Mouse (Mus musculus) limb, embryonic 14.5 days (tissue): Measurements from ENCODE around the gene Fut11. TPM values are rescaled to one million over a fixed set of nuclear protein-coding genes. Genes with fewer than 3 reads are reported as not detected.
A peak's percentile ranks its signal among the peaks of the same experiment; 100 is the strongest.

Experiments used
- ATAC-seq: fragments of 200-750 bp; cut with Nextera tagmentation; 2 replicates; pipeline ENCODE4 v1.8.0; 2017; ENCODE audit warnings: low read depth, moderate number of reproducible peaks, moderate TSS enrichment; ENCODE audit not compliant: low FRiP score
- DNase-seq: peaks from one replicate; pipeline ENCODE4 v3.0.0-alpha.2; 2015; ENCODE audit warnings: low spot score
- H3K27ac ChIP-seq: fragments of 300-500 bp; sonication (generic); replicated peaks from 2 replicates; pipeline ENCODE4 v1.5.1; 2014; ENCODE audit warnings: low read depth, mild to moderate bottlenecking, low read length, moderate library complexity, mixed read lengths
- H3K27me3 ChIP-seq: fragments of 300-500 bp; sonication (generic); 2 replicates; pipeline ENCODE4 v1.6.1; 2014; ENCODE audit warnings: low read length, mixed read lengths; ENCODE audit not compliant: control insufficient read depth, insufficient read depth
- H3K36me3 ChIP-seq: fragments of 300-500 bp; sonication (generic); 2 replicates; pipeline ENCODE4 v1.6.1; 2014; ENCODE audit warnings: mild to moderate bottlenecking, low read length, moderate library complexity, mixed read lengths; ENCODE audit not compliant: control insufficient read depth, insufficient read depth
- H3K4me1 ChIP-seq: fragments of 300-500 bp; sonication (generic); 2 replicates; pipeline ENCODE4 v1.6.1; 2014; ENCODE audit warnings: antibody characterized with exemption, low read length, mixed read lengths; ENCODE audit not compliant: control insufficient read depth, insufficient read depth
- H3K4me2 ChIP-seq: fragments of 300-500 bp; sonication (generic); replicated peaks from 2 replicates; pipeline ENCODE4 v1.6.1; 2014; ENCODE audit warnings: low read depth, mild to moderate bottlenecking, low read length, moderate library complexity; ENCODE audit not compliant: severe bottlenecking
- H3K4me3 ChIP-seq: fragments of 300-500 bp; sonication (generic); replicated peaks from 2 replicates; pipeline ENCODE4 v1.5.1; 2014; ENCODE audit warnings: low read length
- H3K9ac ChIP-seq: fragments of 300-500 bp; sonication (generic); 2 replicates; pipeline ENCODE4 v1.6.1; 2014; ENCODE audit warnings: mild to moderate bottlenecking, low read depth, low read length, moderate library complexity; ENCODE audit not compliant: severe bottlenecking
- H3K9me3 ChIP-seq: fragments of 300-500 bp; sonication (generic); 2 replicates; pipeline ENCODE4 v1.6.1; 2016; ENCODE audit warnings: low read length; ENCODE audit not compliant: control insufficient read depth
- POLR2A ChIP-seq: fragments of 200-500 bp; IDR thresholded peaks from 2 replicates; pipeline ENCODE4 v1.8.0; 2012; ENCODE audit warnings: inconsistent platforms, mild to moderate bottlenecking, moderate library complexity, borderline replicate concordance; ENCODE audit not compliant: insufficient read depth, insufficient read length; ENCODE audit errors: extremely low read depth
- WGBS: fragments of 180-500 bp; shearing (Covaris S2); extraction: QIAGEN DNeasy Blood & Tissue Kit; methylation state at CpG from one replicate; pipeline ENCODE4 v1.1.7; 2014; 5-methylcytosine and 5-hydroxymethylcytosine counted together
- polyA plus RNA-seq, 2 experiments: library from polyadenylated mRNA; depleted of rRNA in 1 of 2; stranded (reverse) in 1 of 2; unstranded in 1 of 2; fragments of >200 nt; fragmentation: Nextera tagmentation in 1 of 2; extraction: Ambion mirVana in 1 of 2; gene quantifications; 2 replicates each; pipeline versions ENCODE4 v1.2.1 to v1.2.3; 2012 to 2014

Gene Fut11
- polyA plus RNA-seq, 2 experiments = 22.6 to 26.9 TPM

DNA sequence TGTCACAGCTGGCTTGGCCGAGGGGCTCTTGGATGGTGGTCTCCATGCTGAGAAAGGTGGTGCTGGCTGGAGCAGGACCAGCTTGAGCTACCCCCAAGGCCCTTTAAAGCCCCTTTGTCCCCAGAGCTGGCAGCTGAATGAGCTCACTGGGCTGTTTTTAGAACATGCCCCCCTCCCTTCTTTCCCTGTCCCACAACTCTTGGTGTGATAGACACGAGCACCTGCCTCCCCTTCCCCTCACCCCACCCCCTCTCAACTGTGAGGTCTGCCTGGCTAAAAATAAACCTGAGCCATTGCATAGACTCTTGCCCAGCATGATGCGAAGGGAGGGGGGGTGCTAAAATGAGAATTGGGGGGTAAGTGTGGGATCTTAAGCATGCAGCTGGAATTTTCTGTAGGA is 30.3 kb upstream of the Fut11 start:
- peak; percentile 61 for DNase-seq
- H3K9ac ChIP-seq = peak overlapping the region; percentile 37
- no peaks in the 10 kb centered on the region for H3K27me3 ChIP-seq
- H3K36me3 ChIP-seq = no peaks in the 10 kb centered on the region
- H3K4me3 ChIP-seq = peak overlapping the region; percentile 15; the same call in 1 of the 2 replicates
- ATAC-seq = peak; percentile 65
- peak overlapping the region; percentile 17; the same call in 1 of the 2 replicates for H3K4me2 ChIP-seq
- no peaks in the 10 kb centered on the region for H3K9me3 ChIP-seq
- WGBS = 39% methylated on average over 3 of the region's 3 CpGs
- no peak for TF ChIP-seq POLR2A
- H3K4me1 ChIP-seq = peaks cover 26% of the 10 kb centered on the region
- H3K27ac ChIP-seq = peak overlapping the region; percentile 69

GRCm38 (mm10) chr14:20667469-20667868 is 27.3 kb upstream of the Fut11 start:
- WGBS = 82% methylated on average over 1 of the region's 1 CpGs
- Histone ChIP-seq H3K9ac (no peak overlapping the region), H3K4me3 (no peak overlapping the region), H3K27me3 (no peaks in the 10 kb centered on the region), H3K4me2 (no peak overlapping the region), H3K9me3 (no peaks in the 10 kb centered on the region), H3K36me3 (no peaks in the 10 kb centered on the region), H3K4me1 (peaks cover 14% of the 10 kb centered on the region), H3K27ac (no peak overlapping the region)
- ATAC-seq (no peak), DNase-seq (no peak)
- no peak for TF ChIP-seq POLR2A

DNA sequence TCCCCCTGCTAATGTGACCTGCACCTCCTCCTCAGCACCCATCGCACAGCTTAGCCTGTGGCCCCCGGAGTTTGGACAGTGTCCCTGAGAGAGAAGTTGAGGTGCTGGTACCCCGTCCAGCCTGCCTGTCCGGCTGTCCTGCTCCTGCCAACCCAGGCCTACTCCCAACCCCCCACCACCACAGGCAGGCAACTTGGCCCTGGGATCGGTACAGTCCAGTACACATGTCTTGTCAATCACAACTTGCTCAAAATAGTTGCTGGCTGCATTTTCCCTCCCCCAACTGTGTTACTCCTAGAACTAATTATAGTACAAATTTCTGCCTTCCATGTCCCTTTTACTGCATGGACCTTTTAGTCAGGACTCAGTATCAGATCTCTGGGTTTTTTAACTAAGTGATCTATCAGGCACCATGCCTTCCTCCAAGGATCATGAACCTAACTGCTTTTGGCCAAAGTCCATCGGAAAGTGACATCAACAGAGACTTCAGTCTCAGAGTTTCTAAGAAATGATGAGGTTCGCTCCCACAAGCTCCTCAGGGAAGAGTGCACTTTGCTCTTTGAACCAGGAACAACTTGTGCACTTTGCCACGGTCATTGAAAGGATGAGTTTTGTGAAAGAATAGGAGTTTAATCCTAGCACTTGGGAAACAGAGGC is 26.5 kb upstream of the Fut11 start, which contains the start of gene Synpo2l:
Gene Synpo2l, minus strand, starts transcription at position 201 of the 657 bp plus-strand sequence.
- no peak within 1 kb of the TSS for H3K27ac ChIP-seq
- no peak within 1 kb of the TSS for H3K4me3 ChIP-seq
- no peaks in the 10 kb centered on the region for H3K9me3 ChIP-seq
- H3K4me2 ChIP-seq = no peak within 1 kb of the TSS
- H3K9ac ChIP-seq = no peak within 1 kb of the TSS
- H3K27me3 ChIP-seq = no peaks in the 10 kb centered on the region
- TF ChIP-seq POLR2A = no peak
- peaks cover 14% of the 10 kb centered on the region for H3K4me1 ChIP-seq
- WGBS = 83% methylated on average over 8 of the region's 8 CpGs
- DNase-seq (no peak), ATAC-seq (no peak)
- H3K36me3 ChIP-seq = no peaks in the 10 kb centered on the region

- H3K9me3 ChIP-seq = no peaks in the 10 kb centered on the region
- WGBS = 91% methylated on average over 2 of the region's 2 CpGs
- DNase-seq = no peak
- peaks cover 24% of the 10 kb centered on the region for H3K36me3 ChIP-seq
- H3K27me3 ChIP-seq = no peaks in the 10 kb centered on the region
- 0 out of 2 replicates have a peak overlapping the region, but pooled peaks have one; percentile 3 for H3K4me3 ChIP-seq
- H3K4me2 ChIP-seq = peak overlapping the region; percentile 86; the same call in 1 of the 2 replicates
- peaks cover 12% of the 10 kb centered on the region for H3K4me1 ChIP-seq
- ATAC-seq = no peak
- H3K9ac ChIP-seq = no peak overlapping the region
- H3K27ac ChIP-seq = no peak overlapping the region
- TF ChIP-seq POLR2A = no peak
Observed at GRCm38 (mm10) chr14:20672990-20673389, 21.8 kb upstream of the Fut11 start.

GRCm38 (mm10) chr14:20673735-20674063 is 21.1 kb upstream of the Fut11 start:
- Histone ChIP-seq H3K4me1 (peaks cover 12% of the 10 kb centered on the region), H3K36me3 (peaks cover 31% of the 10 kb centered on the region), H3K4me2 (peak overlapping the region; percentile 86), H3K27me3 (no peaks in the 10 kb centered on the region), H3K9me3 (no peaks in the 10 kb centered on the region), H3K4me3 (peak overlapping the region; percentile 81), H3K27ac (peak overlapping the region; percentile 93), H3K9ac (peak overlapping the region; percentile 53; the same call in 1 of the 2 replicates)
- WGBS = 10% methylated on average over 13 of the region's 13 CpGs
- DNase-seq (no peak), ATAC-seq (peak; percentile 36)
- TF ChIP-seq POLR2A = no peak
